Mouse (Mus musculus): ENCODE measurements around the gene 2810408A11Rik. TPM values are rescaled to one million over a fixed set of nuclear protein-coding genes. Genes with fewer than 3 reads are reported as not detected.

The 2810408A11Rik gene
- total RNA-seq (2023) = 2.6 TPM

DNA sequence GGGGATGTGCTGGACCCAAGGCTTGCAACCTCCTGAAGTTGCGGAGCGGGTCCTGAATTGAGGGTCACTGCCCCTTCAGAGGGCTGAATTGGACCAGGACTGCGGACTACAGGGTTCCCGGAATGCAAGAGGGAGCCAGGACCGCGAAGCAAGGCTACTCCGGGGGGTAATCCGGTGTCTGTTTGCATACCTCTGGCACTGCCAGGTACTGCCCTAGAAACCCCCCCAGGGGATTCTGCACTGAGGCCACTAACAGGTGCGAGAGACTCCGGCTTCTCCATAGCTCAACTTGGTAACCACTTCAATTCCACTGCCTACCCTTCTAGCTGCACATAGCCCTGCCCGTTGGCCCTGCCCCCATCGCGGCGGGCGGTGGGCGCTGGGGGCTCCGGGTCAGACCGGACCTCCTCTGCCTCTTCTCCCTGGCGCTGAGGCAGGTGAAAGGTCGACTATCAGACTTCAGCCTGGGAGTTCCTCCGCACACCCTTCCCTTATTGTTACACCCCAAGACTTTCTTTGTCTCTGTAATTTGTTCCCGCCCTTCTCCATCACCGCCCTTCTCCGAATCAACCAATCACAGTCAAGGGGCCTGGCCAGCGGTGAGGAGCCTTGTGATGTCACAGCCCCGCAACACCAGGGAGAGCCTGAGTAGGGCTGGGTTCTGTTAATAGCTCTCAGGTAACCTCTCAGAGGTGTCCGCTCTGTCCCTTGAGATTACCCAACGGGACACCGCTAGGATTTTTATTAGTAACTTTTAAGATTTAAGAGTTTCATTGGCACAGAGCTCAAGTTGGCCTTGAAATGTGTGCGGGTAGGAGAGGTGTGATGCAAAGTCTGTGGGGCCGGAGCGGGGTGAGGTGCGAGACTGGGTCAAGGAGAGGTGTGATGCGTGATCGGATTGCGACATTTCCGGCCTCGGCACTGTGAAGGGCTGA is at the start of gene 2810408A11Rik, which contains the start of gene Neurl4:
Gene 2810408A11Rik, minus strand, starts transcription at position 517 of the 935 bp plus-strand sequence.
Gene Neurl4, plus strand, starts transcription at position 602 of the 935 bp plus-strand sequence.

DNA sequence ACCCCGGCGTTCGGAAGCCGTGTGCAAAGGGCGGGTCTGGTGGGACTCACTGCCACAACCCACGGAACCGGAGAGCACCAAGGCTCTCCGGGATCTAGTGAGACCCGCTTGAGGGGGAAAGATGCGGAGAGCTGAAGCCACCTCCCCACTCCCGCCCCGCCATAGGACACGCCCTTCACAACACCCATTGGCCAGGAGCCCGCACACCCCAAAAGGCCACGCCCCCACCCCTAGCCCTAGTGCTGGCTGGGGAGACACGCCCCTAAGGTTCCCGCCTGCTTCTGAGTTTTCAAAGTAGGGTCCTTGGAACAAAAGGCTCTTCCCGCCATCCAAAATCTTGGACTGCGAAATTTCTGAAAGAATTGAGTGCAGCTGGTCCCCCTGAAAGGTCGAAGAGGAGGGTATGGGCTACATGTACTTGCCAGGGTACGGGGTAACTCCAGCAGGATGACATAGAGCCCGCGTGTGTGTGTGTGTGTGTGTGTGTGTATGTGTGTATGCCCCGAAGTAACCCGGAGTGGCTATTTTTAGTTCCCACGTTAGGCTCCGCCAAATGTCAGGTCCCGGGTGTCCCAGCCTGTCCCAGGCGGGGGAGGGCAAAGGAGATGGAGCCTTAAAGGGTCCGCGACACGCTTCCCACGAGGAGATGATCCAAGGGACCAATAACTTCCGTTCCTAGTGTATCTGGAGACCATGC is 47.4 kb upstream of the 2810408A11Rik start, which contains the start of gene Slc2a4:
Gene Slc2a4, minus strand, starts transcription at position 123 of the 697 bp plus-strand sequence.

DNA sequence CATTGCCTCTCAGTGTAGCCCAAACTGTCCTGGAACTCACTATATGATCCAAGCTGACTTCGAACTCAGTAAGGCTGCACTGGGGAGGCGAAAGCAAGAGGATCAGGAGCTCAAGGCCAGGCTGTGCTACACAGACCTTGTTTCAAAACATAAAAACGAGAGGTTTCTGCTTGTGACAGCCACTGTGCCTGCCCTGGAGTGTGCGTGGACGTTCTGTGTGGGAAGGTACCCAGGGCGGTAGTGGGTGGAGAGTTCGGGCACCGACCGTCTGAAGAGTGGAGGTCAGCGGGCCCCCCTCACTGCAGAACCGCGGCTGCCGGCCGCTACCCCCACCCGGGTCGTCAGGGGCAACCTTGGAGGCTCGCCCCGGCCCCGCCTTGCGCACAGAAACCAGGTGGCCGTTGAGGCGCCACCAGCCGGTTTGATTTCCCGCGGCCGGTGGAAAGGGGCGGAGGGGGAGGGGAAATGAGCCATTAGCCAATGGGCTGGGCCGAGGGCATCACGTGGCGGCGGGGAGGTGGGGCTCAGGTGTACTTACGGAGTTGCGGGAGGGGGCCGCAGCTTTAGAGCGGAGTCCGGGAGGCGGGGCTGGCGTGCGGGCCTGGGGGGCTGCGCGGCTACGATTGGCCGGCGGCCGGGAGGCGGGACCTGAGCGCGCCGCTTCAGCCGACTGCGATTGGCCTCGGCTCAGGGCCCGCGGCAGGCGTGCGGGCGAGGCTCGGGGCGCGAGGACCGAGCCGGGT is 34.5 kb upstream of the 2810408A11Rik start, which contains the start of gene Ybx2:
Gene Ybx2, plus strand, starts transcription at position 660 of the 743 bp plus-strand sequence.

DNA sequence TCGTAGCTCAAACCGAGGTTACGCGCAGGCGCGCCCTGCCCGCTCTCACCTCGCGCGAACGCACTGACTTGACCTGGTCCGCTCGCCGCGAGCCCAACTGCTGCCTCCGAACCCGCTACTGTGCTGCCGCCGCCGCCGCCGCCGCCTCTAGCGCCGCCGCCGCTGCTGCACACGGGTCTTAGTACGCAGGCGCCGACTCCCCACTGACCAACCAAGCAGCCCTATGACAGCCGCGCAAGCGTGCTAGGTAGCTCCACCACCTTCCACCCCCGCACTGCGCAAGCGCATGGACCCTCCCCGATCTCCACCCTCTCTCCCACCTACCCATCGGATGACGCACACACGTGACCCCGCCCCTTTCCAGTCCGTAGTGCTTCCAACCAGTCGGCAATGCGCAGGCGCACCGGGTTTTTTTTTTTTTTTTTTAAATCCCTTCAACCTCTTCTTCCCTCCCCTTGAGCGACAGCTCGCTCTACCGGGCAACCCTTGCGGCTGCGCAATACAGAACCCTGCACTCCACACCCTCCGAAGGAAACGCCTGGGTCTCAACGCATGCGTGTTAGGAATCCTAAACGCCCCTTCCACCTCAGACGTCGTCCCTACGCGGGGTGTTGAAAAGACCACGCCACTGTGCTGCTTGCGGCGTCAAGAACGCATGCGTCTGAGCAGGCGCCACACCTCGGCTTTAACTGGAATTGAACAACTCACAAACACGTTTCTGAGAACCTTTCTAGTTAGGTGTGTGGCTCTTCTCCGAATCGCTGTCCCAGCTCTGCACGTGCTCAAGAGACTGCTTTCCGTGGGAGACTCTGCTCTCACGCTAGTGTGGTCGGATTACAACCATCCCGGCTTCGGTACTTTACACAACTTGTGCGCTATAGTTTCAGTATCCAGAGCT is 20.6 kb upstream of the 2810408A11Rik start, which contains the start of gene Eif5a:
Gene Eif5a, minus strand, starts transcription at position 845 of the 898 bp plus-strand sequence.

DNA sequence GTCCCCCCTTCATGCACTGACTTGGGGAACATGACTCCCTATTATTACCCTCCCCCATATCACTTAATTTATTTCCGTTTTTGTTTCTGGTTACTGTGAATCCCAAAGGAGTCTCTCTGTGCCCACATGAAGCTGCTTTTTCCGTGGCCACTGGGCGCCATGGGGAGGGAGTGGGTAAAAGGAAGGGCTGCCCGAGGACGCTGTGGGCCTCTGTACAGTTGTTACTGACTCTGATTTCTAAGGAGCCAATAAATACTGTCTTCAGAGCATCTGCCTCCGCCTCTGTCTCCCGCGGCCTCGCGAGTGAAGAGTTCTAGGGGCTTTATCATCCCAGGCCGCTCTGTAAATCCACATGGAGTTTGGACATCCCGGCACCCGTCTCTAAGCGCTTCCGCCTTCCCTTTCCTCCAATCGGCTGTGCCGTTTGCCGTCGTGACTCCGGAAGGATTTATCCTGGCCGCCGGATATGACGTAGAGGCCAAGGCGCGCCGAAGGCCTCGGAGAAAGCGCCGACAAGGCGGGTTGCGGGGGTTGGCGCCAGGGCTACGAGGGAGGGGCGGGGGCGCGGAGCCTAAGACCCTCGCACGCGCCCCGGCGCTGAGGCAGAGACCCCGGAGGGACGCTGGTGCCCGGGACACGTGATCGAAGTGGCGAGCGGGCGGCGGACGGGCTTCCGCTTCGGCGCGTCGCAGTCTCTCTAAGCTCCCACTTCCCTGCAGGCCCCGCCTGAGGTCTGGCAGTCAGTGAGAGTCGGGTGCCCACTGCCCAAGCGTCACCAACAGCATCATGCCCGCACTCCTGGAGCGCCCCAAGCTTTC is 13.0 kb upstream of the 2810408A11Rik start, which contains the start of gene Gps2:
Gene Gps2, plus strand, starts transcription at position 335 of the 818 bp plus-strand sequence.

DNA sequence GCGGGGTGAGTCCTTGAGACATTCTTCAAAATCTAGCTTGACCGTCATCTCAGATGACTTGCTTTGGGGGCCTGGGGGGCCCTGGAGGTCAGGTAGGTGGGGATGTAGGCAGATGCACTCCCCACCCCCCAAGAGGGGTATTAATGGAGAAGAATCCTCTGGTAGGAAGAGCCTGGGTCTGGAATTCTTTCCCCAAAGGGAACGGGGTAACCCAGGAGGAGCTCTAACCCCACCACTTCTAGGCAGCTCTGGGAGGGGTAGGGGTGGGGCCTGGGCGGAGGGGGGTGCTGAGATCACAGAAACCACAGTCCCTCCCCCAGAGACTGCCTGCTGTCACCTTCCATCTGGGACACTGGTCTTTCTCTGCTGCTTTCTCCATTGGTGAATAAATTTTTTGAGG is 5.5 kb downstream of the 2810408A11Rik start, which contains the start of gene Acap1:
Gene Acap1, minus strand, starts transcription at position 249 of the 400 bp plus-strand sequence.

GRCm38 (mm10) chr11:69880853-69881603 is 19.8 kb downstream of the 2810408A11Rik start, which contains the start of gene Kctd11:
Gene Kctd11, minus strand, starts transcription at chr11:69881406.

DNA sequence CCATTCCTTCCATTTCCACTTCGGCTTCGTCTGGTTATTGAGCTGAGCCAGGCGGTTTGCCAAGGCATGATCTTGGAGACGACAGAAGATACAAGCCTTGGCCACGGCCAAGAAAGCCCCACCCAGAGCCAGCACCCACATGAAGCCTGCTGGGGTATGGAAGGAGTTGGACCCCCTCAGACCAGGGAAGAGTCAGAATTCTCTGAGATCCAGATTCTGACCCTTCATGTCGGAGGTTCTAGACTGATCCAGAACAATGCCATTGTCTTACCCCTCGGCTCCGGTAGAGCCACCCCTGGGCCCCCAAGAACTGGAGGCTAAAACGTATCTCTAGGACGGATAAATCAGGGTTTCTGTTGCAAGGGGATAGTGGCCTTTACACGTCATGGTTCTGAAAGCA is 22.9 kb downstream of the 2810408A11Rik start, which contains the start of gene Tmem95:
Gene Tmem95, minus strand, starts transcription at position 141 of the 400 bp plus-strand sequence.

DNA sequence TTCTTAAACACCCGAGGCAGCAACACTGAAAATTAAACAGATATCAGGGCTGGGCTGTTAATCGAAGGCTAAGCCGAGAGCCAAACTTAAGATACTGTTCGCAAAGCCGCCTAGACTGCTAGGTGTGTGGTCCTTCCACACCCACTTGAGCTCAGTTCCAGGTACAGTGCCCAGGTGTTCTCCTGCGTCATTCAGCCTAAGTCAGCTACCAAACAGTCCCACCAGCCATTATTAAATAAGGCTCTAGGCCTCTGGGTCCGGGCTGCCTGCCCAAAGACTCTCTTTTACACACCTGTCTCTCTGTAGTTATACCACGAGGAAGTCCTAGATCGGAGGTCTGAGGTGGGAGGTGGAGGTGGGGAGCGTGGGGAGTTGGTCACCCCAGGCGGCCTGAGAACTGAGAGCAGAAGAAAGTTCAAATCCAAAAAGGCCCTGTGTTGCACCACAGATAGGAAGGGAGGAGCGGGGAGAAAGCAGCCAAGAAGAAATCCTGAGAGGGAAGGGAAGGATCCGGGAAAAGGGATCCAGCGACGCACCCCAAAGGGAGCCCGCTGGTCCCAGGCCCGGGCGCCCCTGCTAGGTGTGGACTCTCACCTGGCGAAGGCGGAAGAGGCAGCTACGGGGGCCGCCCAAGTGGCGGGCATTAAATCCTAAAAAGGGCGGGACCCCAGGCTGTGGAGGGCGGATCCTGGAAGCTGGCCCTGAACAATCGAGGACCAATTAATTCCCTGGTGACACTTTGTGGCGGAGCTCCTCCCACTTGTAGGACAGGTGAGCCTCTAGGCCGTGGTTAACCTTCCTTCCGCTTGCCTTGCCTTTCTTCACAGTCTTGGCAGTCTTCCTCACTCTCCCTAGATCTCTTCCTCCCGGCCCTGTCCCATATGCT is 42.4 kb downstream of the 2810408A11Rik start, which contains the start of gene Tnk1:
Gene Tnk1, minus strand, starts transcription at position 618 of the 886 bp plus-strand sequence.

Other genes with a start within 250 kb of the 2810408A11Rik start
- not detected for gene Sox15, start 245.7 kb downstream of the 2810408A11Rik start, total RNA-seq (2023)
- 85.2 TPM for gene Mpdu1, start 238.3 kb downstream of the 2810408A11Rik start, total RNA-seq (2023)
- gene Cd68, start 234.8 kb downstream of the 2810408A11Rik start, total RNA-seq (2023) = 14.8 TPM
- 775 TPM for gene Eif4a1, start 228.6 kb downstream of the 2810408A11Rik start, total RNA-seq (2023)
- gene Senp3, start 218.9 kb downstream of the 2810408A11Rik start, total RNA-seq (2023) = 109 TPM
- not detected for gene Tnfsf13, start 215.2 kb downstream of the 2810408A11Rik start, total RNA-seq (2023)
- 1.7 TPM for gene Tnfsf12, start 205.1 kb downstream of the 2810408A11Rik start, total RNA-seq (2023)
- not detected for gene Tnfsfm13, start 204.9 kb downstream of the 2810408A11Rik start, total RNA-seq (2023)
- gene Polr2a, start 142.3 kb downstream of the 2810408A11Rik start, total RNA-seq (2023) = 176 TPM
- gene Slc35g3, start 139.0 kb downstream of the 2810408A11Rik start, total RNA-seq (2023) = not detected
- gene Zbtb4, start 135.1 kb downstream of the 2810408A11Rik start, total RNA-seq (2023) = 47.4 TPM
- 3.6 TPM for gene Chrnb1, start 105.0 kb downstream of the 2810408A11Rik start, total RNA-seq (2023)
- 0.30 TPM for gene Fgf11, start 99.1 kb downstream of the 2810408A11Rik start, total RNA-seq (2023)
- not detected for gene Tmem102, start 95.4 kb downstream of the 2810408A11Rik start, total RNA-seq (2023)
- gene Gm39566, start 85.7 kb downstream of the 2810408A11Rik start, total RNA-seq (2023) = not detected
- gene Spem2, start 82.5 kb downstream of the 2810408A11Rik start, total RNA-seq (2023) = not detected
- not detected for gene Spem1, start 78.8 kb downstream of the 2810408A11Rik start, total RNA-seq (2023)
- 1.0 TPM for gene Nlgn2, start 63.2 kb downstream of the 2810408A11Rik start, total RNA-seq (2023)
- gene Tmem256, start 62.5 kb downstream of the 2810408A11Rik start, total RNA-seq (2023) = 15.1 TPM
- gene Plscr3, start 54.6 kb downstream of the 2810408A11Rik start, total RNA-seq (2023) = 12.0 TPM
- not detected for gene Tnk1, start 42.3 kb downstream of the 2810408A11Rik start, total RNA-seq (2023)
- not detected for gene Tmem95, start 23.0 kb downstream of the 2810408A11Rik start, total RNA-seq (2023)
- gene Kctd11, start 19.6 kb downstream of the 2810408A11Rik start, total RNA-seq (2023) = 1.7 TPM
- gene Acap1, start 5.4 kb downstream of the 2810408A11Rik start, total RNA-seq (2023) = 418 TPM
- 63.0 TPM for gene Neurl4, start 85 bp upstream of the 2810408A11Rik start, total RNA-seq (2023)
- gene Gps2, start 12.9 kb upstream of the 2810408A11Rik start, total RNA-seq (2023) = 149 TPM
- 316 TPM for gene Eif5a, start 21.0 kb upstream of the 2810408A11Rik start, total RNA-seq (2023)
- gene Ybx2, start 34.8 kb upstream of the 2810408A11Rik start, total RNA-seq (2023) = not detected
- gene Slc2a4, start 47.2 kb upstream of the 2810408A11Rik start, total RNA-seq (2023) = not detected
- not detected for gene Cldn7, start 63.8 kb upstream of the 2810408A11Rik start, total RNA-seq (2023)
- 107 TPM for gene Ctdnep1, start 80.2 kb upstream of the 2810408A11Rik start, total RNA-seq (2023)
- gene Elp5, start 81.5 kb upstream of the 2810408A11Rik start, total RNA-seq (2023) = 43.9 TPM
- gene Gabarap, start 90.2 kb upstream of the 2810408A11Rik start, total RNA-seq (2023) = 190 TPM
- gene Phf23, start 94.8 kb upstream of the 2810408A11Rik start, total RNA-seq (2023) = 72.5 TPM
- 39.2 TPM for gene Dvl2, start 99.6 kb upstream of the 2810408A11Rik start, total RNA-seq (2023)
- gene Acadvl, start 114.4 kb upstream of the 2810408A11Rik start, total RNA-seq (2023) = 79.5 TPM
- gene Dlg4, start 116.0 kb upstream of the 2810408A11Rik start, total RNA-seq (2023) = 41.1 TPM
- gene Asgr1, start 153.1 kb upstream of the 2810408A11Rik start, total RNA-seq (2023) = not detected
- not detected for gene Asgr2, start 191.7 kb upstream of the 2810408A11Rik start, total RNA-seq (2023)
- gene Mgl2, start 229.3 kb upstream of the 2810408A11Rik start, total RNA-seq (2023) = not detected